Mouse (Mus musculus) forebrain, postnatal 0 days (tissue): Measurements from ENCODE around the gene Zic2. TPM values are rescaled to one million over a fixed set of nuclear protein-coding genes. Genes with fewer than 3 reads are reported as not detected.
A peak's percentile ranks its signal among the peaks of the same experiment; 100 is the strongest.
"Not testable (repeated sequence)": the region's sequence is repeated elsewhere in the genome, so short reads cannot be mapped to it uniquely, and the experiment has no call there.

Experiments used
- ATAC-seq: fragments of 200-750 bp; cut with Nextera tagmentation; 2 replicates; pipeline ENCODE4 v1.8.0; 2017; ENCODE audit warnings: mild to moderate bottlenecking, moderate library complexity
- DNase-seq: peaks from one replicate; pipeline ENCODE4 v3.0.0-alpha.2; 2015
- H3K27ac ChIP-seq: fragments of 300-500 bp; sonication (generic); 2 replicates; pipeline ENCODE4 v1.5.1; 2014; ENCODE audit warnings: low read depth, mild to moderate bottlenecking, antibody characterized with exemption, low read length, moderate library complexity, mixed read lengths
- H3K27me3 ChIP-seq: fragments of 300-500 bp; sonication (generic); 2 replicates; pipeline ENCODE4 v1.6.1; 2014; ENCODE audit warnings: mild to moderate bottlenecking, low read length, mixed read lengths; ENCODE audit not compliant: insufficient read depth
- H3K36me3 ChIP-seq: fragments of 300-500 bp; sonication (generic); 2 replicates; pipeline ENCODE4 v1.6.1; 2014; ENCODE audit warnings: mild to moderate bottlenecking, moderate library complexity; ENCODE audit not compliant: insufficient read depth
- H3K4me1 ChIP-seq: fragments of 300-500 bp; sonication (generic); 2 replicates; pipeline ENCODE4 v1.6.1; 2014; ENCODE audit warnings: antibody characterized with exemption; ENCODE audit not compliant: insufficient read depth
- H3K4me2 ChIP-seq: fragments of 300-500 bp; sonication (generic); 2 replicates; pipeline ENCODE4 v1.6.1; 2014; ENCODE audit warnings: low read depth, mild to moderate bottlenecking, moderate library complexity
- H3K4me3 ChIP-seq: fragments of 300-500 bp; sonication (generic); 2 replicates; pipeline ENCODE4 v1.5.1; 2014; ENCODE audit warnings: low read depth, low read length, mixed read lengths
- H3K9ac ChIP-seq: fragments of 300-500 bp; sonication (generic); 2 replicates; pipeline ENCODE4 v1.6.1; 2014; ENCODE audit warnings: mild to moderate bottlenecking
- H3K9me3 ChIP-seq: fragments of 300-500 bp; sonication (generic); 2 replicates; pipeline ENCODE4 v1.6.1; 2016; ENCODE audit warnings: low read length
- CTCF ChIP-seq: sonication (generic); IDR thresholded peaks from 2 replicates; pipeline ENCODE4 v1.5.1; 2016; ENCODE audit warnings: antibody characterized with exemption, control low read depth, low read depth
- WGBS: fragments of 180-500 bp; shearing (Covaris S2); extraction: QIAGEN DNeasy Blood & Tissue Kit; methylation state at CpG from one replicate; pipeline ENCODE4 v1.1.7; 2014; 5-methylcytosine and 5-hydroxymethylcytosine counted together
- polyA plus RNA-seq: library from polyadenylated mRNA; unstranded; fragments of >200 nt; fragmentation: Nextera tagmentation; extraction: Ambion mirVana; gene quantifications from 2 replicates; pipeline ENCODE4 v1.2.1, GENCODE M21; 2015
- total RNA-seq: library from RNA; depleted of rRNA; stranded (reverse); fragments of >200 nt; gene quantifications from 2 replicates; pipeline ENCODE4 v1.2.3, GENCODE M21; 2014

The Zic2 gene
- total and polyA plus RNA-seq, 2 experiments from 2014 or later, result 16.3 to 105 TPM

- Histone ChIP-seq H3K27me3 (peaks cover 34% of the 10 kb centered on the region), H3K27ac (peak overlapping the region; percentile 16; the same call in 1 of the 2 replicates), H3K4me3 (0 out of 2 replicates have a peak overlapping the region, but pooled peaks have one; percentile 21), H3K9ac (no peak overlapping the region), H3K9me3 (no peaks in the 10 kb centered on the region), H3K4me1 (peaks cover 18% of the 10 kb centered on the region), H3K4me2 (peak overlapping the region; percentile 43), H3K36me3 (no peaks in the 10 kb centered on the region)
- ATAC-seq (no peak), DNase-seq (peak; percentile 21)
- 9% methylated on average over 12 of the region's 12 CpGs for WGBS
- TF ChIP-seq CTCF, result no peak
Measured at GRCm38 (mm10) chr14:122453996-122454738, 21.1 kb upstream of the Zic2 start.

GRCm38 (mm10) chr14:122454901-122455561, 20.2 kb upstream of the Zic2 start:
- TF ChIP-seq CTCF, result no peak
- H3K4me1 ChIP-seq, result peaks cover 18% of the 10 kb centered on the region
- H3K9me3 ChIP-seq, result no peaks in the 10 kb centered on the region
- 34% methylated on average over 10 of the region's 10 CpGs for WGBS
- peaks cover 26% of the 10 kb centered on the region for H3K27me3 ChIP-seq
- no peak overlapping the region for H3K4me2 ChIP-seq
- H3K9ac ChIP-seq, result no peak overlapping the region
- no peak overlapping the region for H3K4me3 ChIP-seq
- DNase-seq, result peak; percentile 42
- no peak overlapping the region for H3K27ac ChIP-seq
- no peak for ATAC-seq
- no peaks in the 10 kb centered on the region for H3K36me3 ChIP-seq

- no peak overlapping the region for H3K9ac ChIP-seq
- no peak overlapping the region for H3K27ac ChIP-seq
- H3K4me2 ChIP-seq, result no peak overlapping the region
- H3K4me3 ChIP-seq, result no peak overlapping the region
- TF ChIP-seq CTCF, result no peak
- H3K36me3 ChIP-seq, result no peaks in the 10 kb centered on the region
- no peak for DNase-seq
- H3K27me3 ChIP-seq, result peaks cover 27% of the 10 kb centered on the region
- ATAC-seq, result no peak
- H3K9me3 ChIP-seq, result no peaks in the 10 kb centered on the region
- peaks cover 13% of the 10 kb centered on the region for H3K4me1 ChIP-seq
- 24% methylated on average over 4 of the region's 4 CpGs for WGBS
Measured at GRCm38 (mm10) chr14:122455562-122455958, 19.7 kb upstream of the Zic2 start.

- H3K4me3 ChIP-seq, H3K36me3 ChIP-seq, H3K4me1 ChIP-seq, H3K9me3 ChIP-seq, H3K9ac ChIP-seq, DNase-seq, ATAC-seq, H3K27ac ChIP-seq: not testable (repeated sequence)
- peak overlapping the region; percentile 25; the same call in 1 of the 2 replicates for H3K4me2 ChIP-seq
- WGBS, result 54% methylated on average over 10 of the region's 12 CpGs
- peaks cover 25% of the 10 kb centered on the region for H3K27me3 ChIP-seq
Measured at GRCm38 (mm10) chr14:122459332-122459731, 15.9 kb upstream of the Zic2 start.

DNA sequence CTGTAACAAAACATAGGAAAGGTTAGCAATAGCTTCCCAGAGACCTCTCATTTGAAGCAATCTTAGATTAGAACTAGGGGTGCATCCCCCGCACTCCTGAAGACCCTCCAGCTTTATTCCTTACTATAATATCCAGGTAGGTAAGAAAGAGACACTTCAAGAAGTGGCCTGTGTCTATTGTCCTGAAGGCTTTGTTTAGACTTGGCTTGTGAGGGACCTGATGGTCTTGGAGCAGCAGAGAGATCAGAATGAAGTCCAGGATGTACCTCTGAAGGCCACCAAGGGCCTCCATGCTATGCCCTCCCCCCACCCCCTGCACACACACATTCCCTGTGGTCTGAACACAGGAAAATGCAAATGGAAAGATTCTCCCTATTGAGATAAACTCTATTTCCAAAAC, 15.5 kb upstream of the Zic2 start:
- Histone ChIP-seq H3K27me3 (peaks cover 25% of the 10 kb centered on the region), H3K4me3 (no peak overlapping the region), H3K9ac (no peak overlapping the region), H3K9me3 (no peaks in the 10 kb centered on the region), H3K4me2 (peak overlapping the region; percentile 25), H3K4me1 (0 out of 2 replicates have a peak, but pooled peaks cover 4% of the 10 kb centered on the region), H3K36me3 (no peaks in the 10 kb centered on the region), H3K27ac (no peak overlapping the region)
- no peak for DNase-seq
- ATAC-seq, result no peak
- TF ChIP-seq CTCF, result no peak
- 81% methylated on average over 1 of the region's 1 CpGs for WGBS

- TF ChIP-seq CTCF, result no peak
- no peak overlapping the region for H3K4me3 ChIP-seq
- H3K4me1 ChIP-seq, result 0 out of 2 replicates have a peak, but pooled peaks cover 5% of the 10 kb centered on the region
- no peaks in the 10 kb centered on the region for H3K36me3 ChIP-seq
- DNase-seq (no peak), ATAC-seq (no peak)
- peak overlapping the region; percentile 25 for H3K4me2 ChIP-seq
- H3K27me3 ChIP-seq, result peaks cover 29% of the 10 kb centered on the region
- no peak overlapping the region for H3K27ac ChIP-seq
- H3K9me3 ChIP-seq, result no peaks in the 10 kb centered on the region
- WGBS, result 46% methylated on average over 5 of the region's 5 CpGs
- 0 out of 2 replicates have a peak overlapping the region, but pooled peaks have one; percentile 10 for H3K9ac ChIP-seq
Measured at GRCm38 (mm10) chr14:122460226-122460625, 15.0 kb upstream of the Zic2 start.

DNA sequence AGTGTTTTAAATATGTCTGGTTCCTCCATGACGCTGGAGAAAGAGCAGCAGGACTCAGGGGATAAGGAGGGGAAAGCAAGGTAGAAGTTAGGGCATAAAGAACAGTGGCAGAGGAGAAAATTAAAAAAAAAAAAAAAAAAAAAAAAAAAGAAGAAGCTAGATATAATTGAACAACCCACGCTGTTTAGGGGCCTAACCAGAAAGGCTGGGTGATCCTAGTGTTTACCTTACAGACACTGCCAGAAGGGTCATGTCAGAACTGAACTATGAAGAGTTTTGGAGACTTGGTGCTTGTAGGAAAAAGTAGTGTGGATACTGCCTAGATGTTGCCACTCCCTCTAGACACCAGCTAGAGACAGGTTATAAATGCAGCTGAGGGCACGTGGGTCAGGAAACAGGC, 13.7 kb upstream of the Zic2 start:
- no peak for TF ChIP-seq CTCF
- Histone ChIP-seq H3K4me1 (0 out of 2 replicates have a peak, but pooled peaks cover 5% of the 10 kb centered on the region), H3K27me3 (peaks cover 42% of the 10 kb centered on the region), H3K4me3 (peak overlapping the region; percentile 48; the same call in 1 of the 2 replicates), H3K36me3 (no peaks in the 10 kb centered on the region), H3K9ac (peak overlapping the region; percentile 33; the same call in 1 of the 2 replicates), H3K9me3 (no peaks in the 10 kb centered on the region), H3K4me2 (peak overlapping the region; percentile 69), H3K27ac (peak overlapping the region; percentile 35; the same call in 1 of the 2 replicates)
- ATAC-seq, result no peak
- WGBS, result 39% methylated on average over 3 of the region's 3 CpGs
- DNase-seq, result no peak
